Mouse (Mus musculus): ENCODE results near the gene Ipcef1.

The Ipcef1 gene

GRCm38 (mm10) chr10:6977843-6978242, 74.4 kb downstream of the Ipcef1 start:
- no peak for DNase-seq (ENCODE audit: low read depth, low spot score)

- no peak for DNase-seq (ENCODE audit: low read depth, low spot score)
Observed at GRCm38 (mm10) chr10:6968334-6968733, 83.9 kb downstream of the Ipcef1 start.

- DNase-seq (ENCODE audit: low read depth, low spot score), result no peak
Observed at GRCm38 (mm10) chr10:6967588-6968242, 84.6 kb downstream of the Ipcef1 start.

- no peak for DNase-seq (ENCODE audit: low read depth, low spot score)
Observed at GRCm38 (mm10) chr10:6958791-6959190, 93.5 kb downstream of the Ipcef1 start.

GRCm38 (mm10) chr10:6956357-6956756, 95.9 kb downstream of the Ipcef1 start:
- no peak for DNase-seq (ENCODE audit: low read depth, low spot score)

- no peak for DNase-seq (ENCODE audit: low read depth, low spot score)
Observed at GRCm38 (mm10) chr10:6954533-6954932, 97.7 kb downstream of the Ipcef1 start.

- no peak for DNase-seq (ENCODE audit: low read depth, low spot score)
Observed at GRCm38 (mm10) chr10:6953115-6953514, 99.2 kb downstream of the Ipcef1 start.

GRCm38 (mm10) chr10:6936671-6937425, 115.4 kb downstream of the Ipcef1 start:
- DNase-seq (ENCODE audit: low read depth, low spot score), result no peak

GRCm38 (mm10) chr10:6934776-6935175, 117.5 kb downstream of the Ipcef1 start:
- DNase-seq (ENCODE audit: low read depth, low spot score), result no peak

GRCm38 (mm10) chr10:6930889-6931288, 121.4 kb downstream of the Ipcef1 start:
- DNase-seq (ENCODE audit: low read depth, low spot score), result no peak

GRCm38 (mm10) chr10:6930398-6930797, 121.9 kb downstream of the Ipcef1 start:
- no peak for DNase-seq (ENCODE audit: low read depth, low spot score)

- no peak for DNase-seq (ENCODE audit: low read depth, low spot score)
Observed at GRCm38 (mm10) chr10:6928905-6929304, 123.4 kb downstream of the Ipcef1 start.

- DNase-seq (ENCODE audit: low read depth, low spot score), result no peak
Observed at GRCm38 (mm10) chr10:6927600-6928223, 124.6 kb downstream of the Ipcef1 start.

GRCm38 (mm10) chr10:6926724-6927123, 125.6 kb downstream of the Ipcef1 start:
- DNase-seq (ENCODE audit: low read depth, low spot score), result no peak

GRCm38 (mm10) chr10:6916545-6917257, 135.6 kb downstream of the Ipcef1 start:
- no peak for DNase-seq (ENCODE audit: low read depth, low spot score)

GRCm38 (mm10) chr10:6915991-6916390, 136.3 kb downstream of the Ipcef1 start:
- DNase-seq (ENCODE audit: low read depth, low spot score), result no peak

- no peak for DNase-seq (ENCODE audit: low read depth, low spot score)
Observed at GRCm38 (mm10) chr10:6909763-6910162, 142.5 kb downstream of the Ipcef1 start.

GRCm38 (mm10) chr10:6901819-6902393, 150.4 kb downstream of the Ipcef1 start:
- DNase-seq (ENCODE audit: low read depth, low spot score), result no peak

GRCm38 (mm10) chr10:6900126-6900525, 152.2 kb downstream of the Ipcef1 start:
- DNase-seq (ENCODE audit: low read depth, low spot score), result no peak

- DNase-seq (ENCODE audit: low read depth, low spot score), result no peak
Observed at GRCm38 (mm10) chr10:6896659-6897303, 155.5 kb downstream of the Ipcef1 start.

GRCm38 (mm10) chr10:6895796-6896195, 156.5 kb downstream of the Ipcef1 start:
- no peak for DNase-seq (ENCODE audit: low read depth, low spot score)
